In genomic region chr7:117472781-117473743, GRCm38 (mm10) we compare ENCODE assay signal across 8 mouse cellular contexts.
DNase-seq lines count a peak whose midpoint lies in the region; ATAC-seq lines count a peak whose summit lies in the region.

No protein-coding gene starts in this region.

- H3K27me3 ChIP-seq in hindbrain, embryonic 11.5 days (ENCODE audit: control insufficient read depth, insufficient read depth, low read length), result no peaks in the 10 kb centered on the region
- no peaks in the 10 kb centered on the region for H3K27me3 ChIP-seq in neural tube, embryonic 14.5 days (ENCODE audit: control insufficient read depth, insufficient read depth, low read length)
- H3K27me3 ChIP-seq in intestine, embryonic 15.5 days (replicated peaks), result no peaks in the 10 kb centered on the region

- WGBS in hindbrain, embryonic 11.5 days, result 35% methylated on average over 19 of the region's 19 CpGs
- 30% methylated on average over 19 of the region's 19 CpGs for WGBS in neural tube, embryonic 14.5 days
- WGBS in intestine, embryonic 15.5 days, result 56% methylated on average over 19 of the region's 19 CpGs

- H3K9me3 ChIP-seq in hindbrain, embryonic 11.5 days (ENCODE audit: control insufficient read depth, low read length), result no peaks in the 10 kb centered on the region
- no peaks in the 10 kb centered on the region for H3K9me3 ChIP-seq in neural tube, embryonic 14.5 days (ENCODE audit: control insufficient read depth, low read length)
- no peaks in the 10 kb centered on the region for H3K9me3 ChIP-seq in intestine, embryonic 15.5 days

- H3K27ac ChIP-seq in hindbrain, embryonic 11.5 days (ENCODE audit: low read depth, low read length), result no peak overlapping the region
- 0 out of 2 replicates have a peak overlapping the region, but pooled peaks have one; percentile 23 for H3K27ac ChIP-seq in neural tube, embryonic 14.5 days (ENCODE audit: low read depth, low read length)
- H3K27ac ChIP-seq in intestine, embryonic 15.5 days, result no peak overlapping the region

- no peaks in the 10 kb centered on the region for H3K36me3 ChIP-seq in hindbrain, embryonic 11.5 days (ENCODE audit: control insufficient read depth, insufficient read depth, low read length)
- H3K36me3 ChIP-seq in neural tube, embryonic 14.5 days (ENCODE audit: control insufficient read depth, insufficient read depth, low read length), result no peaks in the 10 kb centered on the region
- H3K36me3 ChIP-seq in intestine, embryonic 15.5 days, result no peaks in the 10 kb centered on the region

- peaks cover 15% of the 10 kb centered on the region for H3K4me1 ChIP-seq in hindbrain, embryonic 11.5 days (replicated peaks; ENCODE audit: control insufficient read depth, insufficient read depth, low read length)
- H3K4me1 ChIP-seq in neural tube, embryonic 14.5 days (ENCODE audit: control insufficient read depth, insufficient read depth, low read length), result 0 out of 2 replicates have a peak, but pooled peaks cover 9% of the 10 kb centered on the region
- peaks cover 5% of the 10 kb centered on the region; the same call in 1 of the 2 replicates for H3K4me1 ChIP-seq in intestine, embryonic 15.5 days (replicated peaks)

- no peak for ATAC-seq in cerebellum, adult (ENCODE audit: insufficient number of reproducible peaks, low FRiP score, low TSS enrichment)
- no peak for ATAC-seq in hindbrain, embryonic 11.5 days (ENCODE audit: low FRiP score)
- ATAC-seq in neural tube, embryonic 14.5 days (ENCODE audit: low read depth), result peak; percentile 62
- ATAC-seq in intestine, embryonic 15.5 days, result no peak

- no peak overlapping the region for H3K4me3 ChIP-seq in hindbrain, embryonic 11.5 days (ENCODE audit: low read depth, low read length)
- no peak overlapping the region for H3K4me3 ChIP-seq in neural tube, embryonic 14.5 days (ENCODE audit: low read depth, low read length)
- no peak overlapping the region for H3K4me3 ChIP-seq in intestine, embryonic 15.5 days (replicated peaks)

- no peak overlapping the region for H3K9ac ChIP-seq in hindbrain, embryonic 11.5 days (ENCODE audit: low read depth, low read length)
- H3K9ac ChIP-seq in neural tube, embryonic 14.5 days (replicated peaks; ENCODE audit: low read depth, low read length), result no peak overlapping the region
- H3K9ac ChIP-seq in intestine, embryonic 15.5 days, result no peak overlapping the region

- peak; percentile 89 to 90 for DNase-seq in cerebellum, postnatal 10 days
- peak; percentile 40 to 53 for DNase-seq in layer of hippocampus, adult 8-10 months (ENCODE audit: low spot score in 2 of 2)
- no peak for DNase-seq in layer of hippocampus, adult 9-10 months (ENCODE audit: low spot score)
- DNase-seq in hindbrain, embryonic 11.5 days (ENCODE audit: low spot score), result peak; percentile 14
- no peak for DNase-seq in spleen, postnatal 4 days (ENCODE audit: low spot score in 2 of 2)

- no peak overlapping the region for H3K4me2 ChIP-seq in hindbrain, embryonic 11.5 days (replicated peaks; ENCODE audit: low read depth, low read length)
- no peak overlapping the region for H3K4me2 ChIP-seq in neural tube, embryonic 14.5 days (ENCODE audit: low read depth, low read length)
- no peak overlapping the region for H3K4me2 ChIP-seq in intestine, embryonic 15.5 days (replicated peaks)

Comparison
In these comparisons a context has a peak if more than half of its experiments do, and no peak if none do; other contexts are left out.
1. DNase-seq: peak in cerebellum, postnatal 10 days (2 of 2), layer of hippocampus, adult 8-10 months (2 of 2) and hindbrain, embryonic 11.5 days (single experiment); none in layer of hippocampus, adult 9-10 months (single experiment) and spleen, postnatal 4 days (0 of 2).